Mouse (Mus musculus): ENCODE measurements at regions not wholly inside any gene's neighbourhood (a gene's known extent, or its start where the extent isn't known, plus 50 kb on each side); places are given as distances from the start of the nearest gene placed in this dataset.

DNA sequence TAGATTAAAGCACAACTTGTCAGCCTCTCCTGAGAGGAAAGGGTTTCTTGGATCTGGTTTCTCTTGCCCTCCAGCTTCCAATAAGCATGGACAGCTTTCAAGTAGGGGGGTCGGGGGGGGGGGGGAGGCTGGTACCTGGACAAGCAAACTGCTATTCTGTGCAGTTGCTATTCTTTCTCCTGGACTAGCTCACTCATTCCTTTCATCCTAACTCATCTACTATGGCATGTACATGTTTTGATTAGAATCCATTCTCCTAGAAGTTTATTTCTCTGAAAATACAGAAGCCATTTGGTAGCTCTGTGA is 650.5 kb downstream of the Gsdmc2 start:
- no peak for DNase-seq
- TF ChIP-seq POLR2A (IDR thresholded peaks at IDR 0.05; ENCODE audit: borderline replicate concordance, insufficient read depth, low read length) (no peak), CTCF (IDR thresholded peaks at IDR 0.05; ENCODE audit: borderline replicate concordance, insufficient read depth, low read depth, low read length) (no peak)
- H3K4me3 ChIP-seq (replicated peaks; ENCODE audit: insufficient read depth, low read depth, low read length): no peak overlapping the region
- WGBS: 29% methylated on average over 1 of the region's 1 CpGs
- no peak overlapping the region for H3K27ac ChIP-seq (ENCODE audit: insufficient read depth, low read length)
- H3K4me1 ChIP-seq (ENCODE audit: control insufficient read depth, insufficient read depth, low read length): no peaks in the 10 kb centered on the region
- H3K27me3 ChIP-seq (ENCODE audit: control insufficient read depth, insufficient read depth, low read length): no peaks in the 10 kb centered on the region

DNA sequence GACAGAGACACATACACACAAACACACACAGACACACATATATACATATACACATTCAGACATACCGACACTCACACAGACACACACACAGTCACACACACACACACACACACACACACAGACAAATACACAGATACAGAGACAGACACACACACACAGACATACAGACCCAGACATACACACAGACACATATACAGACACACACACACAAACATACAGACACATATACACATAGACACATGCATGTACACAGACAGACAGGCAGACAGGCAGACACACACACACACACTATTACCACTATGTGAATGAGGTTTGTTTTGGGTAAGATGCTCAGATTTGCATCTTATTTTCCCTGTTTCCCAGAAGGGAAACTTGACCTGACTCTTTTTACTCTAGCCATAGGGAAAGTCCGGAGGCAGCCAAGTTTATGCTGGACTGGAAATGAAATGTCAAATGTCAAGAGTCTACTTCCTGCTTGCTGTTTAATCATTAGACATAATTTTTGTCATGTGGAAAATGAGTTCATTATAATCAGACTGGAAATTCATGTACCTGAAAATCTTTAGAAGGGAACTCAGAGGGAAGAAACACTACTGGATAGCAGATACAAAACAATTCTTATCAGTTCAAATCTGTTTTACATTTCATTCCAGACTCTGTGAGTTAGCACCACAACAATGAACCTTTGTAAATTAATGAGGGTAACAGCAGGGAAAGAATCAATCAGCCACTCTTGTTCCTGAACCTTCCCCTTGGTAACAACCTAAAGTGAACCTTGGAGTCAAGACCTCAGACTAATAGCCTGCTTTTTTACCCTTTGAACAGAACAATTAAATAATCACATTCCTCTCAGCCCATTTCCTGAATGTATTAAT is 651.1 kb downstream of the Gsdmc2 start:
- no peaks in the 10 kb centered on the region for H3K4me1 ChIP-seq (ENCODE audit: control insufficient read depth, insufficient read depth, low read length)
- no peak for DNase-seq
- no peak overlapping the region for H3K27ac ChIP-seq (ENCODE audit: insufficient read depth, low read length)
- no peak for TF ChIP-seq POLR2A (IDR thresholded peaks at IDR 0.05; ENCODE audit: borderline replicate concordance, insufficient read depth, low read length)
- TF ChIP-seq CTCF (IDR thresholded peaks at IDR 0.05; ENCODE audit: borderline replicate concordance, insufficient read depth, low read depth, low read length): no peak
- no peaks in the 10 kb centered on the region for H3K27me3 ChIP-seq (ENCODE audit: control insufficient read depth, insufficient read depth, low read length)
- 80% methylated on average over 2 of the region's 2 CpGs for WGBS
- no peak overlapping the region for H3K4me3 ChIP-seq (replicated peaks; ENCODE audit: insufficient read depth, low read depth, low read length)

DNA sequence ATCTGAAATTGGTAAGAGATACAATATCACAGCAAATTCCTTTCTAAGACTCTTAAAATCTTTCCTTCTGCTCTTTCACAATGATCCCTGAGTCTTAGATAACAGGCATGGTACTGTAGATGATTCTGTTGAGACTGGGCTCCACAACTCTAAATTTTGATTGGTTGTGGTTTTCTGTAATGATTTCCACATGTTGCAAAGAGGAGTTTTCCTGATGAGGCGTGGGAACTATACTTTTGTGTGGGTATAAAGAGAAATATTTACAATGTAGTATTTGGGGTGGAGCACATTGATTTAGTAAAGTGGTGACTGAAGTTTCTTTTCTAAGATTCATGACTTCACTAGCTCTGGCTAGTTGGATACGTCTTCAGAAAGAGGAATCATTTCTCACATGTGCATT is 653.2 kb downstream of the Gsdmc2 start:
- 91% methylated on average over 2 of the region's 2 CpGs for WGBS
- no peaks in the 10 kb centered on the region for H3K4me1 ChIP-seq (ENCODE audit: control insufficient read depth, insufficient read depth, low read length)
- no peak overlapping the region for H3K4me3 ChIP-seq (replicated peaks; ENCODE audit: insufficient read depth, low read depth, low read length)
- no peaks in the 10 kb centered on the region for H3K27me3 ChIP-seq (ENCODE audit: control insufficient read depth, insufficient read depth, low read length)
- H3K27ac ChIP-seq (ENCODE audit: insufficient read depth, low read length): no peak overlapping the region
- DNase-seq: no peak
- TF ChIP-seq CTCF (IDR thresholded peaks at IDR 0.05; ENCODE audit: borderline replicate concordance, insufficient read depth, low read depth, low read length) (no peak), POLR2A (IDR thresholded peaks at IDR 0.05; ENCODE audit: borderline replicate concordance, insufficient read depth, low read length) (no peak)

DNA sequence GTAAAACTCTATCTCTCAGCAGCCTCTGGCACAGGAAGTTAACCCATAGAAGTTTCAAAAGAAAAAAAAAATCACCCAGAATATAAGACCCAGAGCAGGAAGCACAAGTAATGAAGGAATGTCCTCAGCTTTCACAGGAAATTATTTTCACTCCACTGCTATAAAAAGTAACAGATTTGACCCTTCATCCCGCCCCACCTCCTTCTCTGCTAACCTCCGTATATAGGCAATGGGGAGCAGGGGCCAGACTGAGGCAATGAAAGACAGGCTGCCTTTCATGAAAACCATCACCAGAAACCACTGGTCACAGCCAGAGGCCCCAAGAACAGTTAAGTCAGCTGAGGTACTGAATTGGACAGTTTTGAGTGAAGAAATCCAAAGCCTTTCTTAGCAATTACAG is 654.9 kb downstream of the Gsdmc2 start:
- Histone ChIP-seq H3K27ac (ENCODE audit: insufficient read depth, low read length) (no peak overlapping the region), H3K27me3 (ENCODE audit: control insufficient read depth, insufficient read depth, low read length) (no peaks in the 10 kb centered on the region), H3K4me3 (replicated peaks; ENCODE audit: insufficient read depth, low read depth, low read length) (no peak overlapping the region), H3K4me1 (ENCODE audit: control insufficient read depth, insufficient read depth, low read length) (no peaks in the 10 kb centered on the region)
- WGBS: 65% methylated on average over 2 of the region's 2 CpGs
- DNase-seq: no peak
- TF ChIP-seq CTCF (IDR thresholded peaks at IDR 0.05; ENCODE audit: borderline replicate concordance, insufficient read depth, low read depth, low read length): no peak
- TF ChIP-seq POLR2A (IDR thresholded peaks at IDR 0.05; ENCODE audit: borderline replicate concordance, insufficient read depth, low read length): no peak

DNA sequence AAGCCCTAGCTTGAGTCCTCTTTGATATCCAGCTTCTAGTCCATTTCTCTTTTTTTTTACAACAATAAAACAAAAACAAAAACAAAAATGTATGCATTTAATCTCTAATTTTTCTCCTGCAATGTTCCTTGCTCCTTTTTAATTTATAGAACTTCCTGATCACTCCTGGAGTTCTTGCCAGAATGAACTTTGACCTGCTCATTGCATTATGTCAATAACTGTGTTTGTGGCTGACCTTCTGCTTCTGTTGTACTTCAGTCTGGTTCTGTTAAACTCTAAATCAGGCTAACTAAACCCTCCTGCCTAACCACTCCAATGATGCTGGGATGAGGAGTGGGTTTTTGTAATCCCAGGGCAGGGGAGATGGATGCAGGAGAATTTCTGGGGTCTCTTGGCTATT is 674.0 kb downstream of the Gsdmc2 start:
- H3K27ac ChIP-seq (ENCODE audit: insufficient read depth, low read length): no peak overlapping the region
- TF ChIP-seq POLR2A (IDR thresholded peaks at IDR 0.05; ENCODE audit: borderline replicate concordance, insufficient read depth, low read length): no peak
- no peak for TF ChIP-seq CTCF (IDR thresholded peaks at IDR 0.05; ENCODE audit: borderline replicate concordance, insufficient read depth, low read depth, low read length)

DNA sequence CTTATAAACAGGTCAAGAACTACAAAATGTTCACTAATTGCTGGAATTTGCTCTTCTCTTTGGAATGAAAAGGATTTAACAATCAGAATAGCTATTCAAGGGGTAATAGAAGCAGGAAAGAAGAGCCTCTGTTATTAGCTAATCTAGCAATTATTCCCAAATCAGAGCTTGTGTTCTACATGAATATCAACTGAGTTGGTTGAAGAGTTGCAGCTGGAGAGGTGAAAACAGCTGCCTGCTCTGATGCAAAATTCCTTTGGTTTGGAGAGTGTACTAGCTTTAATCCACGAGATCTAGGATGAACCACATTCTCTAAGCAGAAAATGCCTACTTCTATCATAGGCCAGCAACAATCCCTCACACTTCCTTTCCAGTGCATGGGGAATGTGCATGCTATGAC is 674.8 kb downstream of the Gsdmc2 start:
- Histone ChIP-seq H3K4me3 (replicated peaks; ENCODE audit: insufficient read depth, low read depth, low read length) (no peak overlapping the region), H3K27me3 (ENCODE audit: control insufficient read depth, insufficient read depth, low read length) (no peaks in the 10 kb centered on the region), H3K27ac (ENCODE audit: insufficient read depth, low read length) (no peak overlapping the region), H3K4me1 (ENCODE audit: control insufficient read depth, insufficient read depth, low read length) (no peaks in the 10 kb centered on the region)
- DNase-seq: no peak
- 87% methylated on average over 1 of the region's 1 CpGs for whole genome bisulfite sequencing
- TF ChIP-seq POLR2A (IDR thresholded peaks at IDR 0.05; ENCODE audit: borderline replicate concordance, insufficient read depth, low read length) (no peak), CTCF (IDR thresholded peaks at IDR 0.05; ENCODE audit: borderline replicate concordance, insufficient read depth, low read depth, low read length) (no peak)

More for the DNA sequence above, 674.0 kb downstream of the Gsdmc2 start:
- no peaks in the 10 kb centered on the region for H3K4me1 ChIP-seq (ENCODE audit: control insufficient read depth, insufficient read depth, low read length)
- DNase-seq: no peak
- no peaks in the 10 kb centered on the region for H3K27me3 ChIP-seq (ENCODE audit: control insufficient read depth, insufficient read depth, low read length)
- no peak overlapping the region for H3K4me3 ChIP-seq (replicated peaks; ENCODE audit: insufficient read depth, low read depth, low read length)

DNA sequence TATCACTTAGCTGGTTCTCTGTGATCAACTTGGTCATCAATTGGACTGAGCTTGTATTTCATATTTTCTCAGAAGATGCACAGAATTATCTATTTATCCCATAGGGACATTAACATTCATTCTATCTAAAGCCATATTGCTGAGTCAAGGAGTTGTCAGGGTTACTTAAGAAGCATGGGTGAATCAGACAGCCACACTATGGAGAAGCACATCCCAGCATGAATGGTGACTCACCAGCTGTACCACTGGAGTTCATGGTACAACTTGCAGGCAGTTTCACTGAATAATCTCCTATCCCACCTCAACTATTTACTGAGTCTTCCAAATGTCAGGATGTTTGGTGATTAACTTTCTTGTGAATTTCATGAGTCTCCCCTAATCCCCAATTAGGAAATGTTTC is 678.6 kb downstream of the Gsdmc2 start:
- no peak overlapping the region for H3K27ac ChIP-seq (ENCODE audit: insufficient read depth, low read length)
- no peaks in the 10 kb centered on the region for H3K27me3 ChIP-seq (ENCODE audit: control insufficient read depth, insufficient read depth, low read length)
- TF ChIP-seq CTCF (IDR thresholded peaks at IDR 0.05; ENCODE audit: borderline replicate concordance, insufficient read depth, low read depth, low read length): no peak
- TF ChIP-seq POLR2A (IDR thresholded peaks at IDR 0.05; ENCODE audit: borderline replicate concordance, insufficient read depth, low read length): no peak
- DNase-seq: no peak
- no peaks in the 10 kb centered on the region for H3K4me1 ChIP-seq (ENCODE audit: control insufficient read depth, insufficient read depth, low read length)
- H3K4me3 ChIP-seq (replicated peaks; ENCODE audit: insufficient read depth, low read depth, low read length): no peak overlapping the region

DNA sequence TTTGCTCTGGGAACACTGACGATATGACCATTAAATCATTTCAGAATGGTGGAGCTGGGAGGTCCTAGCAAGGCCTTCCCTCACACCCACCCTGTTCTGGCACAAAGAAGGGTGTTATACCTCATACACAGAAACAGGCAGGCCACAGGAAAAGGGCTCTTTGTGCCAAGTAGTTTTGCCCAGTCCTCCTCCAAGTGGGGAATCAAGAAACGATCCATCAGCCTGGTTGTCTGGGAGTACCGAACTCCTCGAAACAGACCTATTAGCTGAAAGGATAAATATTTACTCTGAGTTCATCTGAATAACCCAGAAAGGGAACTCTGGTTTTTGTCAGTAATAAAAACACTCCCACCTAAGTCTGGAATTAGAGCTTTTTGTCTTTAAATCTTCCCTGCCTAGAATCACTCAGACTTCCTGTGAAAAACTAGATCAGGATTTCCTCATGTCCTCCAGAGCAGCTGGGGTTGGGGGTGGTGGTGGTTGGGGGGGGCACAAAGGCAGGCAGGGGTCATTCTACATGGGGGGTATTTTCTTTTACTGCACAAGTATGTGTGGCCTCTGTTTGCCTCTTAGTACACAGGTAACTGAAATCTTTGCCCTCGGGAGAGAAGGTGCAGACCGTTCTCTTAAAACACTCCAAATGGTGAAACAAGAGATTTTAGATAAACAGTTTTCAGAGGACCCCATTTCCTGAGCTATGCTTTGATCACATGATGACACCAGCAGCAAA is 681.3 kb downstream of the Gsdmc2 start:
- TF ChIP-seq CTCF (IDR thresholded peaks at IDR 0.05; ENCODE audit: borderline replicate concordance, insufficient read depth, low read depth, low read length) (no peak), POLR2A (IDR thresholded peaks at IDR 0.05; ENCODE audit: borderline replicate concordance, insufficient read depth, low read length) (no peak)
- Histone ChIP-seq H3K4me3 (replicated peaks; ENCODE audit: insufficient read depth, low read depth, low read length) (no peak overlapping the region), H3K27ac (ENCODE audit: insufficient read depth, low read length) (no peak overlapping the region), H3K4me1 (ENCODE audit: control insufficient read depth, insufficient read depth, low read length) (no peaks in the 10 kb centered on the region), H3K27me3 (ENCODE audit: control insufficient read depth, insufficient read depth, low read length) (no peaks in the 10 kb centered on the region)
- 75% methylated on average over 6 of the region's 6 CpGs for WGBS
- DNase-seq: no peak

Measured in cerebellum, adult 2 months (tissue).